Mouse (Mus musculus) stomach, embryonic 14.5 days (tissue): ENCODE measurements at regions not wholly inside any gene's neighbourhood (a gene's known extent, or its start where the extent isn't known, plus 50 kb on each side); places are given as distances from the start of the nearest gene placed in this dataset.

Experiments used
- ATAC-seq: fragments of 200-750 bp; cut with Nextera tagmentation; 2 replicates; pipeline ENCODE4 v1.8.0; 2017; ENCODE audit warnings: low read depth, moderate TSS enrichment; ENCODE audit not compliant: insufficient number of reproducible peaks, insufficient read depth, low FRiP score
- H3K27ac ChIP-seq: fragments of 300-500 bp; sonication (generic); 2 replicates; pipeline ENCODE4 v1.5.1; 2014; ENCODE audit warnings: mild to moderate bottlenecking, low read length, moderate library complexity, mixed read lengths
- H3K27me3 ChIP-seq: fragments of 300-500 bp; sonication (generic); 2 replicates; pipeline ENCODE4 v1.6.1; 2014; ENCODE audit warnings: low read length, control low read depth, mixed read lengths; ENCODE audit not compliant: control insufficient read depth, insufficient read depth
- H3K36me3 ChIP-seq: fragments of 300-500 bp; sonication (generic); 2 replicates; pipeline ENCODE4 v1.6.1; 2014; ENCODE audit warnings: mild to moderate bottlenecking, control low read depth, low read length, moderate library complexity, mixed read lengths; ENCODE audit not compliant: control insufficient read depth, insufficient read depth
- H3K4me1 ChIP-seq: fragments of 300-500 bp; sonication (generic); 2 replicates; pipeline ENCODE4 v1.6.1; 2014; ENCODE audit warnings: low read length, control low read depth, mixed read lengths; ENCODE audit not compliant: control insufficient read depth, insufficient read depth
- H3K4me2 ChIP-seq: fragments of 300-500 bp; sonication (generic); replicated peaks from 2 replicates; pipeline ENCODE4 v1.6.1; 2014; ENCODE audit warnings: low read depth, low read length, control low read depth
- H3K4me3 ChIP-seq: fragments of 300-500 bp; sonication (generic); 2 replicates; pipeline ENCODE4 v1.5.1; 2014; ENCODE audit warnings: low read depth, low read length, control low read depth
- H3K9ac ChIP-seq: fragments of 300-500 bp; sonication (generic); replicated peaks from 2 replicates; pipeline ENCODE4 v1.6.1; 2014; ENCODE audit warnings: low read depth, mild to moderate bottlenecking, control low read depth, low read length, moderate library complexity, mixed read lengths
- H3K9me3 ChIP-seq: fragments of 300-500 bp; sonication (generic); 2 replicates; pipeline ENCODE4 v1.6.1; 2016; ENCODE audit warnings: low read depth, low read length, control low read depth; ENCODE audit not compliant: control insufficient read depth
- WGBS: fragments of 180-500 bp; shearing (Covaris S2); extraction: QIAGEN DNeasy Blood & Tissue Kit; methylation state at CpG from one replicate; pipeline ENCODE4 v1.1.7; 2014; 5-methylcytosine and 5-hydroxymethylcytosine counted together

GRCm38 (mm10) chr7:63811816-63812215, 104.8 kb upstream of the E030018B13Rik start:
- Histone ChIP-seq H3K27ac (no peak overlapping the region), H3K4me1 (no peaks in the 10 kb centered on the region), H3K9me3 (no peaks in the 10 kb centered on the region), H3K36me3 (no peaks in the 10 kb centered on the region), H3K4me2 (no peak overlapping the region), H3K27me3 (no peaks in the 10 kb centered on the region), H3K4me3 (no peak overlapping the region), H3K9ac (no peak overlapping the region)
- no peak for ATAC-seq
- 88% methylated on average over 4 of the region's 4 CpGs for WGBS

- Histone ChIP-seq H3K9me3 (no peaks in the 10 kb centered on the region), H3K36me3 (no peaks in the 10 kb centered on the region), H3K27me3 (no peaks in the 10 kb centered on the region), H3K4me3 (no peak overlapping the region), H3K4me2 (no peak overlapping the region), H3K4me1 (no peaks in the 10 kb centered on the region), H3K9ac (no peak overlapping the region), H3K27ac (no peak overlapping the region)
- WGBS = 92% methylated on average over 9 of the region's 9 CpGs
- ATAC-seq = no peak
Observed at GRCm38 (mm10) chr7:63815531-63815930, 101.1 kb upstream of the E030018B13Rik start.

GRCm38 (mm10) chr7:63816056-63816941, 100.4 kb upstream of the E030018B13Rik start:
- H3K36me3 ChIP-seq = no peaks in the 10 kb centered on the region
- no peak for ATAC-seq
- H3K4me3 ChIP-seq = no peak overlapping the region
- H3K4me2 ChIP-seq = no peak overlapping the region
- H3K9me3 ChIP-seq = no peaks in the 10 kb centered on the region
- H3K9ac ChIP-seq = no peak overlapping the region
- no peaks in the 10 kb centered on the region for H3K27me3 ChIP-seq
- peak overlapping the region; percentile 52; the same call in 1 of the 2 replicates for H3K27ac ChIP-seq
- H3K4me1 ChIP-seq = no peaks in the 10 kb centered on the region
- WGBS = 71% methylated on average over 10 of the region's 10 CpGs

- WGBS = 86% methylated on average over 1 of the region's 1 CpGs
- no peaks in the 10 kb centered on the region for H3K27me3 ChIP-seq
- H3K27ac ChIP-seq = no peak overlapping the region
- H3K9me3 ChIP-seq = no peaks in the 10 kb centered on the region
- no peaks in the 10 kb centered on the region for H3K36me3 ChIP-seq
- H3K9ac ChIP-seq = no peak overlapping the region
- H3K4me2 ChIP-seq = no peak overlapping the region
- H3K4me1 ChIP-seq = no peaks in the 10 kb centered on the region
- ATAC-seq = no peak
- H3K4me3 ChIP-seq = no peak overlapping the region
Observed at GRCm38 (mm10) chr7:63817476-63817875, 99.2 kb upstream of the E030018B13Rik start.

- no peak for ATAC-seq
- H3K27ac ChIP-seq = no peak overlapping the region
- no peak overlapping the region for H3K9ac ChIP-seq
- no peaks in the 10 kb centered on the region for H3K4me1 ChIP-seq
- no peaks in the 10 kb centered on the region for H3K9me3 ChIP-seq
- H3K27me3 ChIP-seq = no peaks in the 10 kb centered on the region
- 84% methylated on average over 3 of the region's 3 CpGs for WGBS
- H3K4me2 ChIP-seq = no peak overlapping the region
- H3K36me3 ChIP-seq = no peaks in the 10 kb centered on the region
- no peak overlapping the region for H3K4me3 ChIP-seq
Observed at GRCm38 (mm10) chr7:63818105-63818504, 98.6 kb upstream of the E030018B13Rik start.

GRCm38 (mm10) chr7:63820286-63820685, 96.4 kb upstream of the E030018B13Rik start:
- no peaks in the 10 kb centered on the region for H3K9me3 ChIP-seq
- no peak for ATAC-seq
- no peak overlapping the region for H3K9ac ChIP-seq
- 81% methylated on average over 1 of the region's 1 CpGs for WGBS
- no peak overlapping the region for H3K27ac ChIP-seq
- no peaks in the 10 kb centered on the region for H3K4me1 ChIP-seq
- no peaks in the 10 kb centered on the region for H3K27me3 ChIP-seq
- no peak overlapping the region for H3K4me2 ChIP-seq
- H3K36me3 ChIP-seq = no peaks in the 10 kb centered on the region
- H3K4me3 ChIP-seq = no peak overlapping the region

- Histone ChIP-seq H3K36me3 (no peaks in the 10 kb centered on the region), H3K9ac (no peak overlapping the region), H3K4me2 (no peak overlapping the region), H3K4me1 (no peaks in the 10 kb centered on the region), H3K9me3 (no peaks in the 10 kb centered on the region), H3K4me3 (no peak overlapping the region), H3K27ac (no peak overlapping the region), H3K27me3 (no peaks in the 10 kb centered on the region)
- ATAC-seq = no peak
- 75% methylated on average over 2 of the region's 2 CpGs for WGBS
Observed at GRCm38 (mm10) chr7:63822001-63822400, 94.7 kb upstream of the E030018B13Rik start.

GRCm38 (mm10) chr7:63824009-63824408, 92.6 kb upstream of the E030018B13Rik start:
- ATAC-seq = no peak
- no peak overlapping the region for H3K27ac ChIP-seq

More at GRCm38 (mm10) chr7:63824009-63824408, 92.6 kb upstream of the E030018B13Rik start:
- H3K9ac ChIP-seq = no peak overlapping the region
- H3K4me1 ChIP-seq = no peaks in the 10 kb centered on the region
- H3K36me3 ChIP-seq = no peaks in the 10 kb centered on the region
- 54% methylated on average over 7 of the region's 7 CpGs for WGBS
- H3K27me3 ChIP-seq = no peaks in the 10 kb centered on the region
- H3K4me3 ChIP-seq = no peak overlapping the region
- H3K4me2 ChIP-seq = no peak overlapping the region
- no peaks in the 10 kb centered on the region for H3K9me3 ChIP-seq
